Mouse (Mus musculus): Measurements from ENCODE around the gene Cask.

Cask gene

GRCm38 (mm10) chrX:13720296-13720829 lies 130.8 kb downstream of the Cask start:
- DNase-seq (ENCODE audit: low read depth, low spot score) = no peak

- peak; percentile 27 for DNase-seq (ENCODE audit: low read depth, low spot score)
These were observed 132.9 kb downstream of the Cask start for GRCm38 (mm10) chrX:13718283-13718682.

- no peak for DNase-seq (ENCODE audit: low read depth, low spot score)
These were observed 134.2 kb downstream of the Cask start for GRCm38 (mm10) chrX:13716796-13717569.

GRCm38 (mm10) chrX:13710174-13710573 lies 141.0 kb downstream of the Cask start:
- peak; percentile 81 for DNase-seq (ENCODE audit: low read depth, low spot score)

- peak; percentile 42 for DNase-seq (ENCODE audit: low read depth, low spot score)
These were observed 146.1 kb downstream of the Cask start for GRCm38 (mm10) chrX:13705051-13705450.

- no peak for DNase-seq (ENCODE audit: low read depth, low spot score)
These were observed 150.5 kb downstream of the Cask start for GRCm38 (mm10) chrX:13700681-13701080.

- peak; percentile 58 for DNase-seq (ENCODE audit: low read depth, low spot score)
These were observed 159.3 kb downstream of the Cask start for GRCm38 (mm10) chrX:13691865-13692264.

GRCm38 (mm10) chrX:13688356-13688755 lies 162.8 kb downstream of the Cask start:
- no peak for DNase-seq (ENCODE audit: low read depth, low spot score)

- no peak for DNase-seq (ENCODE audit: low read depth, low spot score)
These were observed 164.6 kb downstream of the Cask start for GRCm38 (mm10) chrX:13686589-13686988.

GRCm38 (mm10) chrX:13681748-13682147 lies 169.4 kb downstream of the Cask start:
- DNase-seq (ENCODE audit: low read depth, low spot score) = no peak

GRCm38 (mm10) chrX:13673001-13673400 lies 178.2 kb downstream of the Cask start:
- DNase-seq (ENCODE audit: low read depth, low spot score) = no peak

- DNase-seq (ENCODE audit: low read depth, low spot score) = no peak
These were observed 180.8 kb downstream of the Cask start for GRCm38 (mm10) chrX:13670342-13670741.

- no peak for DNase-seq (ENCODE audit: low read depth, low spot score)
These were observed 182.3 kb downstream of the Cask start for GRCm38 (mm10) chrX:13668867-13669266.

- no peak for DNase-seq (ENCODE audit: low read depth, low spot score)
These were observed 190.1 kb downstream of the Cask start, which contains the start of gene Gpr82 for GRCm38 (mm10) chrX:13661063-13661462. Gene Gpr82, plus strand, starts transcription at chrX:13661363.

GRCm38 (mm10) chrX:13659201-13659890 lies 191.8 kb downstream of the Cask start:
- no peak for DNase-seq (ENCODE audit: low read depth, low spot score)

GRCm38 (mm10) chrX:13658616-13659140 lies 192.5 kb downstream of the Cask start:
- no peak for DNase-seq (ENCODE audit: low read depth, low spot score)

- DNase-seq (ENCODE audit: low read depth, low spot score) = peak; percentile 76
These were observed 194.4 kb downstream of the Cask start for GRCm38 (mm10) chrX:13656721-13657120.

- no peak for DNase-seq (ENCODE audit: low read depth, low spot score)
These were observed 195.3 kb downstream of the Cask start for GRCm38 (mm10) chrX:13655906-13656305.

- DNase-seq (ENCODE audit: low read depth, low spot score) = no peak
These were observed 196.2 kb downstream of the Cask start for GRCm38 (mm10) chrX:13655005-13655421.

GRCm38 (mm10) chrX:13652291-13652690 lies 198.9 kb downstream of the Cask start:
- no peak for DNase-seq (ENCODE audit: low read depth, low spot score)

GRCm38 (mm10) chrX:13651889-13652288 lies 199.3 kb downstream of the Cask start:
- DNase-seq (ENCODE audit: low read depth, low spot score) = no peak

- DNase-seq (ENCODE audit: low read depth, low spot score) = no peak
These were observed 212.3 kb downstream of the Cask start for GRCm38 (mm10) chrX:13638894-13639293.

Data from 3T3-L1 (cell line).